Mouse (Mus musculus) hindbrain, postnatal 0 days (tissue): ENCODE data around the gene Dnajc6. TPM values are rescaled to one million over a fixed set of nuclear protein-coding genes. Genes with fewer than 3 reads are reported as not detected.

Experiments used
- ATAC-seq: fragments of 200-750 bp; cut with Nextera tagmentation; 2 replicates; pipeline ENCODE4 v1.8.0; 2017; ENCODE audit warnings: mild to moderate bottlenecking, moderate TSS enrichment, moderate library complexity
- DNase-seq: peaks from one replicate; pipeline ENCODE4 v3.0.0-alpha.2; 2015; ENCODE audit warnings: low spot score
- H3K27ac ChIP-seq: fragments of 300-500 bp; sonication (generic); 2 replicates; pipeline ENCODE4 v1.5.1; 2014; ENCODE audit warnings: mild to moderate bottlenecking
- H3K27me3 ChIP-seq: fragments of 300-500 bp; sonication (generic); 2 replicates; pipeline ENCODE4 v1.6.1; 2014; ENCODE audit warnings: low read length, mixed read lengths; ENCODE audit not compliant: insufficient read depth
- H3K36me3 ChIP-seq: fragments of 300-500 bp; sonication (generic); 2 replicates; pipeline ENCODE4 v1.6.1; 2014; ENCODE audit warnings: low read length, mixed read lengths; ENCODE audit not compliant: insufficient read depth
- H3K4me1 ChIP-seq: fragments of 300-500 bp; sonication (generic); 2 replicates; pipeline ENCODE4 v1.6.1; 2014; ENCODE audit warnings: antibody characterized with exemption, low read length, mixed read lengths; ENCODE audit not compliant: insufficient read depth
- H3K4me2 ChIP-seq: fragments of 300-500 bp; sonication (generic); 2 replicates; pipeline ENCODE4 v1.6.1; 2014; ENCODE audit warnings: low read depth, mild to moderate bottlenecking, low read length, moderate library complexity, mixed read lengths
- H3K4me3 ChIP-seq: fragments of 300-500 bp; sonication (generic); 2 replicates; pipeline ENCODE4 v1.5.1; 2014; ENCODE audit warnings: low read length
- H3K9ac ChIP-seq: fragments of 300-500 bp; sonication (generic); replicated peaks from 2 replicates; pipeline ENCODE4 v1.6.1; 2014; ENCODE audit warnings: mild to moderate bottlenecking, low read length, moderate library complexity, mixed read lengths
- H3K9me3 ChIP-seq: fragments of 300-500 bp; sonication (generic); 2 replicates; pipeline ENCODE4 v1.6.1; 2016; ENCODE audit warnings: low read length, mixed read lengths
- CTCF ChIP-seq: IDR thresholded peaks from 2 replicates; pipeline ENCODE4 v1.5.1; 2016; ENCODE audit warnings: antibody characterized with exemption, control low read depth, low read depth
- WGBS: fragments of 180-500 bp; shearing (Covaris S2); extraction: QIAGEN DNeasy Blood & Tissue Kit; methylation state at CpG from one replicate; pipeline ENCODE4 v1.1.7; 2014; 5-methylcytosine and 5-hydroxymethylcytosine counted together
- polyA plus RNA-seq: library from polyadenylated mRNA; unstranded; fragments of >200 nt; fragmentation: Nextera tagmentation; extraction: Ambion mirVana; gene quantifications from 2 replicates; pipeline ENCODE4 v1.2.1, GENCODE M21; 2015
- total RNA-seq: library from RNA; depleted of rRNA; stranded (reverse); fragments of >200 nt; gene quantifications from 2 replicates; pipeline ENCODE4 v1.2.3, GENCODE M21; 2014

Gene Dnajc6
- total and polyA plus RNA-seq, 2 experiments from 2014 or later = 60.9 to 205 TPM

GRCm38 (mm10) chr4:101549958-101550591 lies 53.6 kb downstream of the Dnajc6 start:
- H3K4me3 ChIP-seq = peak overlapping the region; percentile 49
- peaks cover 7% of the 10 kb centered on the region for H3K4me1 ChIP-seq
- H3K27ac ChIP-seq = peak overlapping the region; percentile 87
- H3K27me3 ChIP-seq = no peaks in the 10 kb centered on the region
- no peaks in the 10 kb centered on the region for H3K36me3 ChIP-seq
- H3K9me3 ChIP-seq = no peaks in the 10 kb centered on the region
- WGBS = 1% methylated on average over 32 of the region's 33 CpGs
- no peak for TF ChIP-seq CTCF
- ATAC-seq (peak; percentile 83), DNase-seq (peak; percentile 64)
- H3K9ac ChIP-seq = peak overlapping the region; percentile 63
- H3K4me2 ChIP-seq = peak overlapping the region; percentile 65

GRCm38 (mm10) chr4:101550671-101551161 lies 54.3 kb downstream of the Dnajc6 start:
- Histone ChIP-seq H3K4me1 (peaks cover 7% of the 10 kb centered on the region), H3K9ac (peak overlapping the region; percentile 63), H3K36me3 (no peaks in the 10 kb centered on the region), H3K27ac (peak overlapping the region; percentile 87), H3K9me3 (no peaks in the 10 kb centered on the region), H3K27me3 (no peaks in the 10 kb centered on the region), H3K4me3 (peak overlapping the region; percentile 49), H3K4me2 (peak overlapping the region; percentile 65)
- DNase-seq (peak; percentile 72), ATAC-seq (peak; percentile 80)
- under 1% methylated on average over 33 of the region's 33 CpGs for WGBS
- no peak for TF ChIP-seq CTCF

GRCm38 (mm10) chr4:101551425-101551824 lies 55.0 kb downstream of the Dnajc6 start:
- H3K9ac ChIP-seq = no peak overlapping the region; the same call in 1 of the 2 replicates
- TF ChIP-seq CTCF = no peak
- H3K4me2 ChIP-seq = peak overlapping the region; percentile 65
- 21% methylated on average over 4 of the region's 4 CpGs for whole genome bisulfite sequencing
- H3K27ac ChIP-seq = peak overlapping the region; percentile 87; the same call in 1 of the 2 replicates
- H3K27me3 ChIP-seq = no peaks in the 10 kb centered on the region
- peak overlapping the region; percentile 49 for H3K4me3 ChIP-seq
- ATAC-seq (no peak), DNase-seq (no peak)
- H3K9me3 ChIP-seq = no peaks in the 10 kb centered on the region
- H3K36me3 ChIP-seq = no peaks in the 10 kb centered on the region
- peaks cover 7% of the 10 kb centered on the region for H3K4me1 ChIP-seq

- 13% methylated on average over 5 of the region's 5 CpGs for WGBS
- Histone ChIP-seq H3K4me1 (peaks cover 7% of the 10 kb centered on the region), H3K36me3 (no peaks in the 10 kb centered on the region), H3K4me3 (no peak overlapping the region), H3K4me2 (peak overlapping the region; percentile 65), H3K9me3 (no peaks in the 10 kb centered on the region), H3K27ac (no peak overlapping the region), H3K27me3 (no peaks in the 10 kb centered on the region), H3K9ac (no peak overlapping the region)
- no peak for ATAC-seq
- no peak for TF ChIP-seq CTCF
- peak; percentile 16 for DNase-seq
Observed at GRCm38 (mm10) chr4:101552372-101552771, 55.9 kb downstream of the Dnajc6 start.

- DNase-seq = no peak
- H3K4me2 ChIP-seq = no peak overlapping the region
- WGBS = 82% methylated on average over 4 of the region's 4 CpGs
- H3K9ac ChIP-seq = no peak overlapping the region
- H3K4me3 ChIP-seq = no peak overlapping the region
- no peaks in the 10 kb centered on the region for H3K4me1 ChIP-seq
- no peak for ATAC-seq
- H3K27me3 ChIP-seq = no peaks in the 10 kb centered on the region
- no peak for TF ChIP-seq CTCF
- no peaks in the 10 kb centered on the region for H3K9me3 ChIP-seq
- no peaks in the 10 kb centered on the region for H3K36me3 ChIP-seq
- H3K27ac ChIP-seq = no peak overlapping the region
Observed at GRCm38 (mm10) chr4:101555016-101555415, 58.6 kb downstream of the Dnajc6 start.

- no peak overlapping the region for H3K9ac ChIP-seq
- H3K27ac ChIP-seq = no peak overlapping the region
- no peaks in the 10 kb centered on the region for H3K27me3 ChIP-seq
- peaks cover 5% of the 10 kb centered on the region; the same call in 1 of the 2 replicates for H3K4me1 ChIP-seq
- H3K9me3 ChIP-seq = no peaks in the 10 kb centered on the region
- H3K4me2 ChIP-seq = no peak overlapping the region
- WGBS = 59% methylated on average over 4 of the region's 4 CpGs
- no peaks in the 10 kb centered on the region for H3K36me3 ChIP-seq
- TF ChIP-seq CTCF = no peak
- ATAC-seq (no peak), DNase-seq (no peak)
- no peak overlapping the region for H3K4me3 ChIP-seq
Observed at GRCm38 (mm10) chr4:101560137-101560536, 63.7 kb downstream of the Dnajc6 start.

GRCm38 (mm10) chr4:101562836-101563235 lies 66.4 kb downstream of the Dnajc6 start:
- ATAC-seq (no peak), DNase-seq (no peak)
- Histone ChIP-seq H3K36me3 (no peaks in the 10 kb centered on the region), H3K4me1 (peaks cover 5% of the 10 kb centered on the region; the same call in 1 of the 2 replicates), H3K4me2 (no peak overlapping the region), H3K27me3 (no peaks in the 10 kb centered on the region), H3K27ac (no peak overlapping the region), H3K4me3 (no peak overlapping the region), H3K9me3 (no peaks in the 10 kb centered on the region), H3K9ac (no peak overlapping the region)
- no peak for TF ChIP-seq CTCF
- WGBS = 62% methylated on average over 7 of the region's 7 CpGs
